Mouse (Mus musculus) liver, embryonic 15.5 days (tissue): ENCODE results near the gene Gm45062. TPM values are rescaled to one million over a fixed set of nuclear protein-coding genes. Genes with fewer than 3 reads are reported as not detected.
A peak's percentile ranks its signal among the peaks of the same experiment; 100 is the strongest.

Experiments
- ATAC-seq: fragments of 200-750 bp; cut with Nextera tagmentation; 2 replicates; pipeline ENCODE4 v1.8.0; 2017; ENCODE audit warnings: moderate number of reproducible peaks, mild to moderate bottlenecking, moderate library complexity; ENCODE audit not compliant: insufficient read depth
- H3K27ac ChIP-seq: fragments of 300-500 bp; sonication (generic); replicated peaks from 2 replicates; pipeline ENCODE4 v1.5.1; 2015; ENCODE audit warnings: mild to moderate bottlenecking, inconsistent platforms
- H3K27me3 ChIP-seq: fragments of 300-500 bp; sonication (generic); 2 replicates; pipeline ENCODE4 v1.6.1; 2015; ENCODE audit warnings: mild to moderate bottlenecking, inconsistent platforms
- H3K36me3 ChIP-seq: fragments of 300-500 bp; sonication (generic); replicated peaks from 2 replicates; pipeline ENCODE4 v1.6.1; 2015; ENCODE audit warnings: moderate library complexity, mild to moderate bottlenecking, inconsistent platforms
- H3K4me1 ChIP-seq: fragments of 300-500 bp; sonication (generic); replicated peaks from 2 replicates; pipeline ENCODE4 v1.6.1; 2015; ENCODE audit warnings: inconsistent platforms
- H3K4me2 ChIP-seq: fragments of 300-500 bp; sonication (generic); 2 replicates; pipeline ENCODE4 v1.6.1; 2015; ENCODE audit warnings: moderate library complexity, mild to moderate bottlenecking, inconsistent platforms
- H3K4me3 ChIP-seq: fragments of 300-500 bp; sonication (generic); replicated peaks from 2 replicates; pipeline ENCODE4 v1.5.1; 2015; ENCODE audit warnings: mild to moderate bottlenecking, inconsistent platforms
- H3K9ac ChIP-seq: fragments of 300-500 bp; sonication (generic); 2 replicates; pipeline ENCODE4 v1.6.1; 2015; ENCODE audit warnings: moderate library complexity, mild to moderate bottlenecking, inconsistent platforms
- H3K9me3 ChIP-seq: fragments of 300-500 bp; sonication (generic); replicated peaks from 2 replicates; pipeline ENCODE4 v1.6.1; 2016; ENCODE audit warnings: inconsistent platforms
- WGBS: fragments of 180-500 bp; shearing (Covaris S2); methylation state at CpG from one replicate; pipeline ENCODE4 v1.1.7; 2015; ENCODE audit warnings: mixed read lengths; ENCODE audit not compliant: insufficient replicate concordance; 5-methylcytosine and 5-hydroxymethylcytosine counted together
- polyA plus RNA-seq: library from polyadenylated mRNA; unstranded; fragments of >200 nt; fragmentation: Nextera tagmentation; extraction: Ambion mirVana; gene quantifications from 2 replicates; pipeline ENCODE4 v1.2.1, GENCODE M21; 2015

Gene Gm45062
- polyA plus RNA-seq, 1 experiment from 2014 or later, result 1.8 TPM

DNA sequence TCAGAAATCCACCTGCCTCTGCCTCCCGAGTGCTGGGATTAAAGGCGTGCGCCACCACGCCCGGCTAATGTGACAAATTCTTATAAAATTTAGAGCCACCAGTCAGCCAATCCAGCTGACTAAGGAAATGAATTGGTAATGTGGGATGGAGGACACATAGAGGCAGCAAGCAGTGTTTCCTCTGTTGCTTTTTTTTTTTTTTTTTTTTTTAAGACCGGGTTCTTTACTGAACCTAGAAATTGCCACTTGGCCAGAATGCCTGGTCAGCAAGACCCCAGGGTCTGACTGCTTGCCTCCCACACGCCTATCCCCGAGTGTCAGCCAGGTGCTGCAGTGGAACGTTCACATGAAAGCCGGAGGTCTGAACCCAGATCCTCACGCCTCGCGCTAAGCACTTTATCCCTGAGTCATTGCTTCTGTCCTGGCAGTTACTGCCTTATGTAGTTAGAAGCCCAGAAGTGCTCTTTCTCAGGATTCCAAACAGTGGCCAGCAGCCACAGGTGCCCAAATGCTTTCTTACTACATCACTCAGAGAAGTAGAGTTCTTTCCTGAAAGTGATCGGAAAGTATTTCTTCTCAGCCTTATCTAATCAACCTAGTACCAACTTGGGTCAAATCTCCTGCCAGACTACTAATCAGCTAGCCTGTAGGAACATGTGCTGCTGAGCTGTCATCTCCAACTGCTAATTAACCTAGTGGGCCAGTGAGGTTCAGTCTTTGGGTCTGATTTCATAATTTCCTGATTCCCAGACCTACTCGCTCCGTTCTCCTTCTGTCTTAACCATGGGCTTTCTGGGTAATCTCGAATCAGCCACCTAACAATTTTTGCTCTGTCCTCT is 225.4 kb downstream of the Gm45062 start:
- no peaks in the 10 kb centered on the region for H3K27me3 ChIP-seq
- no peak overlapping the region for H3K9ac ChIP-seq
- H3K27ac ChIP-seq, result peak overlapping the region; percentile 38
- ATAC-seq, result peak; percentile 68
- H3K4me1 ChIP-seq, result peaks cover 44% of the 10 kb centered on the region
- peak overlapping the region; percentile 31 for H3K4me2 ChIP-seq
- no peaks in the 10 kb centered on the region for H3K36me3 ChIP-seq
- no peak overlapping the region for H3K4me3 ChIP-seq
- no peaks in the 10 kb centered on the region for H3K9me3 ChIP-seq
- 57% methylated on average over 17 of the region's 17 CpGs for WGBS

DNA sequence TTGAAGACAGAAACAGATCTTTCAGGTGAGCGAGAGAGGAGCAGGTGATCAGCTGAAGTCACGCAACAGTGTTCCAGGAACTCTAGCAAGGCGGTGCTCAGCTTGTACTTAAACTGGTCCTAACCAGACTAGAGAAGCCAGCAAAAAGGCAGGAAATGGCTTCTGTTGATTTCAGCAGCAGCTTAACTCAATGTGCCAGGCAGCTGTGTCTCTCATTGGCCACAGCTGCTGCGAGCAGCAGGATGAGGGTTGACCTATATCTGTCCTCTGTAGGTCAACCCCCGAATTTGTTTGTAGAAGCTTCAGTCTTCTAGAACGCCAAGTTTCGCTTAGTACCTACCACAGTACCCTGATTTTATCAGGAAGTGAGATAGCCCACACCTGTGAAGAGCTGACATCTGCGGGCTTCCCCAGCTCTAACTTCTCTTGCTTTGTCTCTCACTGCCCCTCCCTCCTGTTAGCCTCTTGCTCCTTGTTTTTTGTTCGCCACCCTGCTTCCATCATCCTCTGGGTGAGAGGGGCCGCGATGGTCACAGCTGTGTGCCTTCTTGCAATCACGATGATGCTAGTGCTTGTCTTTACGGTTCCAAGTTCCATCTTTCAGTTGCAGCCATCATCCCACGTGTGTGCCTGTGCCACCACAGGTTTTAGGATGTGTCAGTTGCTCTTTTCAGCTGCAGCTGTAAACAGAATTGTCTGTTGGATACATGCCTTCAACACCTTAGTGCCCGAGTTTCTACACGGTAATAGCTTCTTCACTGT is 226.3 kb downstream of the Gm45062 start:
- WGBS, result 70% methylated on average over 16 of the region's 16 CpGs
- Histone ChIP-seq H3K4me3 (no peak overlapping the region), H3K4me1 (peaks cover 46% of the 10 kb centered on the region), H3K9ac (no peak overlapping the region), H3K27ac (peak overlapping the region; percentile 38), H3K9me3 (no peaks in the 10 kb centered on the region), H3K4me2 (peak overlapping the region; percentile 31), H3K27me3 (no peaks in the 10 kb centered on the region), H3K36me3 (no peaks in the 10 kb centered on the region)
- ATAC-seq, result no peak

DNA sequence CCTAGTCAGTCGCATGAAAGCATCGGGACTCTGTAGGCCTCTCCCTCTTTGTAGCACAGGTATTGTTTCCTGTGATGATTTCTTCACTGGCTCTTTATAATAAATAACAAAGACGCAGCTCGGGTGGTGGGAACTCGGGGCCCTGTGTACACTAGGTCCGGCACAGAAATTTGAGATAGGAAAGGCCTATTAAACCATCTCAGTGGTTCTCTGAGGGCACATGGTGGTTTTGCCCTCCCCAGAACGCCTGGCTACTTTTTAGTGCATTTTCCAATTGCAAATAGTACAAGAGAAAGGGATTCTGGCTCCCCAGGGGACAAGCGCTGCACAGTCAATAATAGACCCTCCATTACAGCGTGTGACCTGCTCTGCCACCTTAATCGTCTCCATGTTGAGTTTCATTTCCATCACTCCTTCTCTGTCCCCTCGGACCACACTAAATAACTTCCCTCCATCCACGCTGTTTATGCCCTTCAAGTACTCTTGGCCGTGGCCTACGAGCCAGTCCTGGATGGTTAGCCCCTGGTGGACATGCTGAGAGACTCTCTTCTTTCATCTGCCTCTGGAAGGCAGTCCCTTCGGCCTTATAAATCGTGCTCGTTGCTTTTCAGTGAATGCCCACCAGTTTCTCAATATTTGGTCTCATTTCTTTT is 227.3 kb downstream of the Gm45062 start:
- Histone ChIP-seq H3K4me2 (peak overlapping the region; percentile 63), H3K36me3 (no peaks in the 10 kb centered on the region), H3K9ac (peak overlapping the region; percentile 10; the same call in 1 of the 2 replicates), H3K9me3 (no peaks in the 10 kb centered on the region), H3K4me1 (peaks cover 46% of the 10 kb centered on the region), H3K4me3 (peak overlapping the region; percentile 33; the same call in 1 of the 2 replicates), H3K27ac (peak overlapping the region; percentile 90), H3K27me3 (no peaks in the 10 kb centered on the region)
- ATAC-seq, result no peak
- 83% methylated on average over 17 of the region's 17 CpGs for WGBS

DNA sequence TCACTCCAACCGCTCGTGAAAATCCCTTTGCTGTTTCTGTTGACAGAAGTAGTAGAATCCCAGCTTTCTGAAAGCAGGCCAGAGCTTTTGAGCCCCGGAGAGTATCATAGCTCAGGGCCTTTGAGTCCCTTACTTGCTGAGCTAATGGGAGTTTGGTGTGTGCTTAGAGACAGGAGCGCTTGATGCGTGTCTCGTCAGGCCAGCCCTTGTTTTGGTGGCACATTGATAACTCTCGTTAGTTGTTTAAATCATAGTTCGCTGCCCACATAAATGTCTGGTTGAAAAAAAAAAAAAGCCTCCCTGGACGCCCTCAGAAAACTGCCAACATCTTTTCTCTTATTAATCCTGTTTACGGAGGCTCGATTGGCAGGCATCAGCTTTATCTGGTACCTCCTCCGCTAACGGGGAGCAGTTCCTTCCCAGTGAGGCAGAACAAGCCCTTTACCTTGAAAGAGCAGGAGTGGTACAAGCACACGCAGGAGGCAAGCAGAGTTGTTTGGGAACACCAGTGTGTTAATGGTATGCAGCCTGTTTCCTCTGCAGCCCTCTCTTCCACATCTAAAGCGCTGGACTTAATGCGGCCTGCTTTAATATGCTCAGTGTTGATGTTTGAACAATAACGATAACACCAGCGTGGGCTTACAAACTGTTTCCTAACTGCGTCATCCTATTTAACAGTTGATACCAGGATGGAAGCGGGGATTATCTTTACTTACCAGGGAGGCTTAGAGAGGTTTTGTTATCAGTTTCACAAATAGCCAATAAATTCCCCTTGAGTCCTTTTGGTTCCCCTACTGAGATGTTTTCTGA is 228.0 kb downstream of the Gm45062 start:
- Histone ChIP-seq H3K36me3 (no peaks in the 10 kb centered on the region), H3K4me1 (peaks cover 46% of the 10 kb centered on the region), H3K27ac (peak overlapping the region; percentile 90), H3K4me2 (peak overlapping the region; percentile 63), H3K27me3 (no peaks in the 10 kb centered on the region), H3K4me3 (peak overlapping the region; percentile 33), H3K9me3 (no peaks in the 10 kb centered on the region), H3K9ac (peak overlapping the region; percentile 10; the same call in 1 of the 2 replicates)
- 24% methylated on average over 20 of the region's 20 CpGs for WGBS
- peak; percentile 86 for ATAC-seq

DNA sequence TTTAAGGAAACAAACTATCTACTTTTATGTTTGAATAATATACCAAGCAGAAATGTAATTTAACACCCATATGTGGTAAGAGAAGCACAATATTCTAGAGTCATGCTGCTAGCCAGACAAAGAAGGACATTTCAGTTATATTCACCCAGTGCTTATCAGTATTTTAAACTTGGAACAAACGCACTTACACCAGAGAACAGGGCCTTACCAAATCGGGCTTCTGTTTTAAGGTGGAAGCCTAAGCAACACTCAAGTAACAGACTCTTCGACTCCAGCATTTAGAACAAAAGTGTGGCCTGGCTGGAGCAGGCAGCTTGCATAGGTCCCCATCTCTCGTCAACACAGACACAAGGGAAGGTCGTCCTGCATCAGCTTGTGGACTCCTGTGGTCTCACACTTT is 229.0 kb downstream of the Gm45062 start:
- Histone ChIP-seq H3K9ac (no peak overlapping the region), H3K9me3 (no peaks in the 10 kb centered on the region), H3K27me3 (no peaks in the 10 kb centered on the region), H3K4me1 (peaks cover 46% of the 10 kb centered on the region), H3K27ac (peak overlapping the region; percentile 90), H3K4me2 (peak overlapping the region; percentile 63), H3K36me3 (no peaks in the 10 kb centered on the region), H3K4me3 (no peak overlapping the region)
- WGBS, result 26% methylated on average over 5 of the region's 5 CpGs
- no peak for ATAC-seq

DNA sequence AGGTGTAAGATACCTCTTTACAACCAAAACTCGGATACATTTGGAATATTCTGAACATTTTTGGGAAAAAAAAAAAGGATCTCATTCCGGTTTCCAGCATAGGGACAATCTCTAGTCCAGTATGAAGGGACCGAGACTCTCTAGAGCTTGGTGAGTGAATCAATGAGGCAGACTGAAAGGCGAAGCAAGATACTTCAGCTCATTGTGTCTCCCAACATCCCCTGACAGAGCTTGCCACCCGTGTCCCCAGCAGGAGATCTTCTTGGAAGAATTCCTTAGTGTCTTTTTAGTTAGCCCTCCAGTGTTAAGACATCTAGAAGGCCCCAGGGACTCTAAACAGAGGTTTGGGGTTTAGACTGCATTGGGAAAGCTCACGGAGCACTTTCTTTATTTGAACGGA is 230.0 kb downstream of the Gm45062 start:
- WGBS, result 83% methylated on average over 7 of the region's 7 CpGs
- no peaks in the 10 kb centered on the region for H3K36me3 ChIP-seq
- no peak overlapping the region for H3K27ac ChIP-seq
- no peaks in the 10 kb centered on the region for H3K9me3 ChIP-seq
- no peak overlapping the region for H3K4me3 ChIP-seq
- H3K9ac ChIP-seq, result no peak overlapping the region
- peaks cover 46% of the 10 kb centered on the region for H3K4me1 ChIP-seq
- no peak overlapping the region for H3K4me2 ChIP-seq
- ATAC-seq, result no peak
- no peaks in the 10 kb centered on the region for H3K27me3 ChIP-seq

DNA sequence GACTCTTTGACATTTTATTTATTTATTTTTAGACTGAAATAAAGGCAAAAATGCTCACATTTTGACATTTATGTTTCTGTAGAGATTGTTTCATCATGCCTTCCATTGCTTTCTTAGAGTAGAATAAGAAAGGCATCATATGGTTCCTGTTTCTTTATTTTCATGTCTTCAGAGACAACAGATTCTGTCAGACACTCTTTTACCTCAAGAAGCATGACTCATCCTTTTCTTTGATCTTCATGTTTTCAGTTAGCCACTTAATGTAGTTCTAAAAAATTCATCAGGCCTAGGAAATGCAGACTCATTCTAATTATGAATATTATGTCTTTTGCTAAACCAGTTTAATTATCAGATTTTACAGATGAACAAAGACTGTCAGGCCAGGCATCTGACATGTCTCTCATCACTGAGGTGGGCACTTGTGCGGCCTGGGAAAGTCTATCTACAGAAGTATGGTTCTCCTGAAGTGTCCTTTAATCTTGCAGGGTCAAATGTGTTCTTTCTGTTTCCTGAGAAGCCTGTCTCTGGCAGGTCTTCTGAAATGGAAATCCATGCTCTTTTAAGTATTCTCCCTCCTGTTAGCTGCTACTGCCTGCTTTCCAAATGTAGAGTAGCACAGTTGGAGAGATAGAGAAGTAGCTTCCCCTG is 230.8 kb downstream of the Gm45062 start:
- H3K4me3 ChIP-seq, result no peak overlapping the region
- no peak overlapping the region for H3K4me2 ChIP-seq
- H3K36me3 ChIP-seq, result no peaks in the 10 kb centered on the region
- no peaks in the 10 kb centered on the region for H3K27me3 ChIP-seq
- no peak overlapping the region for H3K9ac ChIP-seq
- 77% methylated on average over 1 of the region's 1 CpGs for WGBS
- H3K9me3 ChIP-seq, result no peaks in the 10 kb centered on the region
- H3K27ac ChIP-seq, result no peak overlapping the region
- ATAC-seq, result no peak
- H3K4me1 ChIP-seq, result peaks cover 38% of the 10 kb centered on the region

DNA sequence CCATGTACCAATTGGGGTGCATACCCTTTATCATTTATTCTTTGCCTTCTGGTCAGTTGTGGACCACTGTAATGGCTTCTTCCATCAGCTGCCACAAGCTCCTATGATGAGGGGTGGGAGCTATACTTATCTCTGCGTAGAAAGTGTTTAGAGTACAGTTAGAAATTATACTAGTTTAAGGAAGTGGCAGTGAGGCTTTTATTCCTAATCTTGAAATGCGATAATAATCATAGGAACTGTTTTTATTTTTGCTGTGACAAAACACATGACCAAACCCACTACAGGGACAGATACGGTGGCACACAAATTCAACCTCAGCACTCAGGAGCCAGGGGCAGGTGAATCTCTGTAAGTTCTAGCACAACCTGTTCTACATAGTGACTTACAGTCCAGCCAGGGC is 233.0 kb downstream of the Gm45062 start:
- Histone ChIP-seq H3K27me3 (no peaks in the 10 kb centered on the region), H3K9me3 (no peaks in the 10 kb centered on the region), H3K4me1 (peaks cover 16% of the 10 kb centered on the region), H3K9ac (no peak overlapping the region), H3K4me3 (no peak overlapping the region), H3K4me2 (no peak overlapping the region), H3K27ac (no peak overlapping the region), H3K36me3 (no peaks in the 10 kb centered on the region)
- ATAC-seq, result no peak
- WGBS, result 74% methylated on average over 3 of the region's 3 CpGs

DNA sequence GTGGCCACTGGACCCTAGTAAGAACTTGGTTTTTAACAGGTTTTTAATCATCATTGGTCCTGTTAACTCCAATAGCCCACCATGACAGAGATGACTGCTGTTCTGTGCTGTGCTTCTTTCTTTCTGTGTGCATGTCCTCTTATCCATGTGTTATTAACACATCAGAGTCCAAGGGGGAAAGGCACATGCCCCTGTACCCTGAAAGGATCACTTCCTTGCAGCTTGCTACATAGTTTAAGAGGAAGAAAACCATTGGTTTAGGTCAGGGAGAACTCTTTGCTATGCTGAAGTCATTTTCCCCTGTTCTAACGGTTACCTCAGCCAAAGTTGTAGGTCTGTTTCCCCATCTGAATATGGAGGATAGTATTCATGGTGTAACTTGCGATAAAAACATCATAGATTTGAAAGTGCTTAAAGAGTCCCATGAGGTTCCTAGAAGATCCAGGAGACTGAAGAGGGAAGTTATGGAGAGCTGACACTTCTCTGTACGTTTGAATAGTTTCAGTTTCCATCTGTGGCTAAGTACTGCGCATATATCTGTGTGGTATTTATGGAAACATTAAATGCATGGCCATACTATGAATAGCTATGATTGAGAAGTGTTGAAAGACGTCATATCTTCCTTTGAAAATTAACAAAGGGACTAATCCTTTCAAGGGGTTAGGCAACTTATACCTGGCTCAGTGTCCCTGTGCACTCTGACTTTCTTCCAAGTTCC is 236.0 kb downstream of the Gm45062 start:
- ATAC-seq, result no peak
- 54% methylated on average over 5 of the region's 5 CpGs for WGBS
- Histone ChIP-seq H3K27me3 (0 out of 2 replicates have a peak, but pooled peaks cover under 1% of the 10 kb centered on the region), H3K9me3 (no peaks in the 10 kb centered on the region), H3K4me1 (0 out of 2 replicates have a peak, but pooled peaks cover 1% of the 10 kb centered on the region), H3K9ac (no peak overlapping the region), H3K4me3 (no peak overlapping the region), H3K36me3 (no peaks in the 10 kb centered on the region), H3K4me2 (no peak overlapping the region), H3K27ac (no peak overlapping the region)

DNA sequence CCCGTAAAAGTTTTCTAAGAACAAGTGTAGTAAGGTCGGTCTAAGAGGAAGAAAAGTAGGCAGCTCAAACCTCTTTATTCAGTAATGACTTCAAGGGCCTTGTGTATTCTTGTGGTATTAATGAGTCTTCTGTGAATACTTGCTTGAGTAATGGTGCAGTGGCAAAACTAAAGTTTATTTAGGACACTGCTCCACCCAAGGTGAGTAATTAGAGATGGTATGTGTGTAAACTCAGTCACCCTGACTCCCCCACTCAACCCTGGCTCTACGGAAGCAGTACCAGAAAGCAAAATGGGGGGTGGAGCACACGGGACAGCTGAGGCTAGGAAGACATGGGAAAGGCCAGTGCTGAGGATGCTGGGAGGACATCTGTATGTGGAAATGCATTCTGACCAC is 236.6 kb downstream of the Gm45062 start:
- no peaks in the 10 kb centered on the region for H3K9me3 ChIP-seq
- WGBS, result 62% methylated on average over 4 of the region's 4 CpGs
- no peak overlapping the region for H3K4me2 ChIP-seq
- no peaks in the 10 kb centered on the region for H3K4me1 ChIP-seq
- H3K36me3 ChIP-seq, result no peaks in the 10 kb centered on the region
- no peak for ATAC-seq
- H3K27ac ChIP-seq, result no peak overlapping the region
- H3K9ac ChIP-seq, result no peak overlapping the region
- no peak overlapping the region for H3K4me3 ChIP-seq
- 0 out of 2 replicates have a peak, but pooled peaks cover 4% of the 10 kb centered on the region for H3K27me3 ChIP-seq
